Mouse (Mus musculus): ENCODE data around the gene Intu. TPM values are rescaled to one million over a fixed set of nuclear protein-coding genes. Genes with fewer than 3 reads are reported as not detected.

The Intu gene
- total RNA-seq, 4 experiments from 2014 or later, result 6.4 to 9.2 (median 7.8) TPM

DNA sequence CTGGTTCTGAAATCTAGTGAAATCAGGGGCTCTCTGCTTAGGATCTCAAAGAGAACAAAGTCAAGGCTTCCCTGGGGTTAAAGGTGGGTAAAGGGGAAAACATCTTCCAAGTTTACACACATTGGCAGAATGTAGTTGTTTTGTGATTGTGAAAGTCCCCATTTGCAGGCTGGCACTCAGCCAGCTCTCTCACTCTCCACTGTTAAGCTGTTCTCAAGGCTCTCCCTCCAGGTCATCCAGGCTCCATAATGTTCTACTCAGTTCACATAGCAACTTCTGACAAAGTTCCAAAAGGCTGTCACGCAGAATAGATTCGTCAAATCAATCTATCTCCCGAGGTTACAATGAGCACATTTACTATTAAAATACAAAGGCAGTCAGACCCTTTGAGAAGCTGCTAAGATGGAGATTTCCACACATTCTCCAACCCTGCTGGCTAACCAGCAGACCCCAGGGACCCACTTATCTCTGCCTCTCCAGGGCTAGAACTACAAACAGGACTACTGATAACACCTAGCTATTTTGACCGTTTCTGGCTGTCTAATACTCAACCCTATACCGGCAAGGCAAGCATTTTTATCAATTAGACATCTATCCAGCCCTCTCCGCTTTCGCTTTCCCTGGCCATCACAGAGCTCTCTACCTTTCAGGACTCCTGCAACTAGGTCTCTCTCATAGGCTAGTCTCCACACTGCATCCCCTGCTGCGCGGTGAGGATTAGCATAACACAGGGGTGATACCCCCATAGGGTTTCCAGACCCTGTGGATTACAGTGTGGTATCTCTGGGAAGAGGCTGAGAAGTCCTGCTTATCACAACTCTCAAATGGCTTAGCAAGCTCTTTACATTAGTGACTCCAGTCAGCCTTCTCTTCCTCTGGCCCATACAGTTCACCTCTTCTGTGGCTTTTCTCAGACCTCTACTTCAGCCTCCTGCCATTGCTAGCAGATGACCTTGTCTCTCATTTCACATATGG is 2.8 kb upstream of the Intu start:
- no peak for DNase-seq (ENCODE audit: low spot score in 2 of 2)

DNA sequence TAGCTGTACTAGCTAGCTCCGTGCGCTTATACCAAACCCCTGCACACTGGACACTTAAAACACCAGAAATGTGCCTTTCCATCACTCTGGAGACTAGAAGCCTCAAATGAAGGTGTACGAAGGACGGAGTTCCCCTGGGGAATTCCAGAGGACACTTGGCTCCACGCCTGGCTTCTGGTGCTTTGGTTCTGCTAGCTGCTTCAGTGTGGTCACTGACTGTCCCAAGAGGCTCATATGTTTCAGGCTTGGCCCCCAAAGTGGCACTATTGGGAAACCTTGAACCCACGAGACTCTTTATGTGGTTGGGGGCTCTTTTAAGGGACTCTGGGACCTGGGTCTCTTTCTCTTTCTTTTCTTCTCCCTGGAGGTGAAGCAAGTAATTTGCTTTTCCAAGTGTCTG is 2.1 kb upstream of the Intu start:
- DNase-seq (ENCODE audit: low spot score in 2 of 2), result no peak

GRCm38 (mm10) chr3:40530845-40531244 is 241 bp upstream of the Intu start:
- no peak for DNase-seq (ENCODE audit: low spot score in 2 of 2)

- DNase-seq (ENCODE audit: low spot score in 2 of 2), result no peak
Observed at GRCm38 (mm10) chr3:40532256-40532655, 1.2 kb downstream of the Intu start.

DNA sequence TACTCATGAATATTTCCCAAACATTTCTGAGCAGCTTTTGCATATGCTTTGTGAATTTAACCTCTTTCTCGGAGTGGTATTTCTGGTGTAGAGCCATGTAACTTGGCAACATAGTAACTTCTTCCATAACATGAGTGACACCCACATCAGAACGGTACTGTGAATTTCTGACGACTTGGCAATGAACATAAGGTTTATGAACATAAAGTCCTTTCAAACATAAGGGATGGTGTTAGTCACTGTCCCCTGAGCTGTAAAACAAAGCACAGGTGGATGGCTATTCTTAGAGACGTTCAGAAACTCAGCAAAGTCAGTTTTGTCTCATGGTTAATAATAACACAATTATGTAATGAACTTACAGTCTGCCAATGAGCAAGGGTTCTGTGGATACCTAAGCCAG is 3.1 kb downstream of the Intu start:
- DNase-seq (ENCODE audit: low spot score in 2 of 2), result no peak

GRCm38 (mm10) chr3:40540567-40541554 is 9.8 kb downstream of the Intu start:
- DNase-seq (ENCODE audit: low spot score in 2 of 2), result peak; percentile 71 to 86

- no peak for DNase-seq (ENCODE audit: low spot score in 2 of 2)
Observed at GRCm38 (mm10) chr3:40546621-40547020, 15.5 kb downstream of the Intu start.

GRCm38 (mm10) chr3:40652941-40653352 is 121.9 kb downstream of the Intu start:
- no peak for DNase-seq (ENCODE audit: low spot score in 2 of 2)

GRCm38 (mm10) chr3:40653582-40653981 is 122.5 kb downstream of the Intu start:
- DNase-seq (ENCODE audit: low spot score in 2 of 2), result no peak

- no peak for DNase-seq (ENCODE audit: low spot score in 2 of 2)
Observed at GRCm38 (mm10) chr3:40654028-40654427, 122.9 kb downstream of the Intu start.

DNA sequence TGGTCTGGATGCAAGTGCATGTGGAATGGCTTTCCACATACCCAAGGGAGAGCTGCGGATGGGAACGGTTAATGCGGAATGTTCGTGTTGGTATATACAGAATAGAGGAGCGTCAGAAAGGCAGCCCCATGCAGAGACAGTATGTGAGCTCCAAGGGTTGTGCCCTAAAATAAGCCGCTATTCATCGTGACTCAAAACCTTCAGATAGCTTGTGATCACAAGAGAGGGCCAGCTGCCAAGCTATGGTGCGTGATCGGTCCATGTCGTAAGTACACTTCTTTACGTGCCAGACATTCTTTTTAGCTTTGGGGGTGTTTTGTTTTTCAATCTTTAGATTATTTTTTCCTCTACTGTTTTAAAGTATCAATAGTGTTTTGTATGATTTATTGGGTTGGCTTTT is 124.5 kb downstream of the Intu start:
- no peak for DNase-seq (ENCODE audit: low spot score in 2 of 2)

DNA sequence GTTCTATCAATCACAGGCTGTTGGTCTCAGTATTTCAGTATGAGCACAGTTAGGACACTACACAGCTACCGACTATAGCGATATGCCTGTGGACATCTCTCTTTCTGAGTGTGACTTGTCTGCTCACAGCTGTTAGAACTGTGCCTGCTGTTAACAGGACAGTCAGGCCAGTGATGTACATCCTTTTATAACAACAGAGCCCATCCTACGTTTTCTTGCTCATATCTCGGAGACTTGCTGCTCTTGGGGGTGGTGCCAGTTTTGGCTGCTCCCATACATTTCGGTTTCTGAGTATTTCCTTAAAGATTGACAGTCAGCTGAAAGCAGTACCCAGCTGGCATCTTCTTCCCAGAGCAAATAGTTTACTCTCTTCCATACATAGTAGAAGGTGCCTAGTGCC is 125.3 kb downstream of the Intu start:
- DNase-seq (ENCODE audit: low spot score in 2 of 2), result no peak

DNA sequence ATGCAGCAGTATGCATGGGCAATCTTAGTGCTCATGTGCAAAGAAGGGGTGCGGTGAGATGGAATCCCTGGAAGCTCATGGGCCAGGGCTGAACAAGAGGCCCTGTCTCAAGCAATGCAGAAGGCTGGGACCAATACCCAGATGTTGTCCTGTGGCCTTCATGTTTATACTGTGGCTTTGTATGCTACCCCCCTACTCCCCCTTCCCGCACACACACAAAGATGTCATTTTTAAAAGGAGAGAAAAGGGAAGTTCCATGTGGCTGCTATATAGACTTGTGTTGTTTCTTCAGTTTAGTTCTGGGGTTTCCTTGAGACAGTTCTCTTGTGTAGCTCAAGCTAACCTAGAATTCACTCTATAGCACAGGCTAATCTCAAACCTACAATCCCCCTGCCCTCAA is 129.1 kb downstream of the Intu start:
- no peak for DNase-seq (ENCODE audit: low spot score in 2 of 2)

GRCm38 (mm10) chr3:40666109-40666508 is 135.0 kb downstream of the Intu start:
- no peak for DNase-seq (ENCODE audit: low spot score in 2 of 2)

- DNase-seq (ENCODE audit: low spot score in 2 of 2), result peak; percentile 24 to 35
Observed at GRCm38 (mm10) chr3:40666861-40667719, 136.0 kb downstream of the Intu start.

DNA sequence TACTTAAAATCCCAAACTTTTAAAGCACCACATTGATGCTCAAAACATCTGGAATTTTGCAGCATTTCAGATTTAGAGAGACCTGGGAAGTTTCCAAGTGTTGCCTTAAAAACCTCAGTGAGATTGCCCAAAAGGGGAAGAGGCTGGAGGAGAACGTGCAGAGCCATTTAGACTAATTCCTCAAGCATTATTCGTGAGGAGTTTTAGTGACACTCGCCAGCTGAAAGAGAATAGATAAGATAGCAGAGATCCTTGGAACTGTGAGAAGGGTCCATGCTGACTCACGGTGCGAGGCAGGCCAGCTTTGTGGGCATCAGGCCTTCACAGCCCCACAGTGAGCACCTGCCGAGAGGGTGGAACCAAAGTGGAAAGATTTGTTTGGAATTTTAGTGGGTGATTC is 137.8 kb downstream of the Intu start:
- no peak for DNase-seq (ENCODE audit: low spot score in 2 of 2)

GRCm38 (mm10) chr3:40669395-40669794 is 138.3 kb downstream of the Intu start:
- DNase-seq (ENCODE audit: low spot score in 2 of 2), result no peak

GRCm38 (mm10) chr3:40673515-40673914 is 142.4 kb downstream of the Intu start:
- no peak for DNase-seq (ENCODE audit: low spot score in 2 of 2)

GRCm38 (mm10) chr3:40674873-40675405 is 143.9 kb downstream of the Intu start:
- no peak for DNase-seq (ENCODE audit: low spot score in 2 of 2)

DNA sequence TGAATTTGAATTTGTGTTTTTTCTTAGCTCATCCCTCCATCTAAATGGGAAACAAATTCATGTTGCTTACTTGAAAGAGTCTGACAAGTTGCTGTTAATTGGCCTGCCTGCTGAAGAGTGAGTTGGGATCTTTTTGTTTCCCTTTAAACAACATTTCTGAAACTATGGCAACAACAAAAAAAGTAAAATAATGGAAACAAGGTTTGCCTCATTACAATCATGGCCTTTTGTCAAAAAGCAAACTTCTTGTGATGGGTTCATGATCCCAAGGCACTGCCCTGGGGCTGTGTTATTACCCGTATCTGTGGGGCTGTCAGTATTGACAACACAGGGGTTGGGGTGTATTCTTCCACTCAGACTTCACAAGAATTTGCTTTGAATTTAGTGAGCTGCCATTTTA is 147.8 kb downstream of the Intu start:
- no peak for DNase-seq (ENCODE audit: low spot score in 2 of 2)

DNA sequence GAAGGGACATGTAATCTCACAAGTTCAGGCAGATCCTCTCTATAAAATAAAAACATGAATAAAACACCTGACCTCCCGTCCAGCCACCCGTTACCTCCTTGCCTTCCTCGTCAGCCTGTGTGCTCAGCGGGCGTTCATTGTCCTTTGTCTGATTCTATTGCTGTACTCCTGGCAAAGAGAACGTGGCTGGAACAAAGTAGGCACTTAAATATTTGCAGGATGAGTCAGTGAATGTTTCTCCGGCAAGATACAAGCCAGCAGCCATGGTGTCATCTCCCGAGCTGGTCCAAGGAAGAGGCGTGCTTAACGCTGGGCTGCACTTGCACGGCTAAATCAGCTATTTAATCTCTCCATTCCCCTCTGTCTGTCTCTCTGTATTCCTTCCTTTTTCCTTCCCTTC is 151.3 kb downstream of the Intu start:
- DNase-seq (ENCODE audit: low spot score in 2 of 2), result no peak
